Mouse (Mus musculus): ENCODE results near the gene Tango6. TPM values are rescaled to one million over a fixed set of nuclear protein-coding genes. Genes with fewer than 3 reads are reported as not detected.
"Not testable (repeated sequence)": the region's sequence is repeated elsewhere in the genome, so short reads cannot be mapped to it uniquely, and the experiment has no call there.

Gene Tango6
- polyA plus RNA-seq, 1 experiment from 2014 or later, result 9.6 TPM

DNA sequence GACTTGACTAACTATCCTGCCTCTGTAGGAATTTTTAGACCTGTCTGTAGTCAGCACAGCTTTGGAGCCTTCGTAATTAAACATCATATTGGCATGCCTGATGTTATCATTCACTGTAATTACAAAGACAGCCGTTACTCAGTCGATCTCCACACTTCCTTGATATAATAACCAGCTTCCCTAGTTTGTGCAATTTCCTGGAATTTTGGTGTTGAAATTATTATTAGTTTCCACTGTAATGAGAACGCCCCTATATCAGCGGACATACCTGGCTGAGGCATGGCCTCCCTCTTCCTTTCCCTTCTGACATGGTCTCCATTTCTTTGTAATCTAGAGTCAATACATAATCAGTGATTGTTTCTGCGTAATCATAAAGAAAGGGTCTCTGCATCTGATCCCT lies 89.2 kb downstream of the Tango6 start:
- ATAC-seq (replicated peaks; ENCODE audit: low FRiP score) (no peak), DNase-seq (ENCODE audit: low spot score) (no peak)
- Histone ChIP-seq H3K4me2 (no peak overlapping the region), H3K4me1 (replicated peaks; ENCODE audit: control insufficient read depth, insufficient read depth, low read length) (no peaks in the 10 kb centered on the region), H3K9me3 (ENCODE audit: control insufficient read depth, low read length) (no peaks in the 10 kb centered on the region), H3K36me3 (ENCODE audit: control insufficient read depth, insufficient read depth, low read length) (no peaks in the 10 kb centered on the region), H3K27me3 (replicated peaks; ENCODE audit: control insufficient read depth, insufficient read depth, low read length) (no peaks in the 10 kb centered on the region), H3K9ac (ENCODE audit: low read depth, low read length) (no peak overlapping the region), H3K27ac (ENCODE audit: low read depth, low read length) (no peak overlapping the region), H3K4me3 (ENCODE audit: low read depth, low read length) (no peak overlapping the region)
- 82% methylated on average over 6 of the region's 6 CpGs for WGBS

DNA sequence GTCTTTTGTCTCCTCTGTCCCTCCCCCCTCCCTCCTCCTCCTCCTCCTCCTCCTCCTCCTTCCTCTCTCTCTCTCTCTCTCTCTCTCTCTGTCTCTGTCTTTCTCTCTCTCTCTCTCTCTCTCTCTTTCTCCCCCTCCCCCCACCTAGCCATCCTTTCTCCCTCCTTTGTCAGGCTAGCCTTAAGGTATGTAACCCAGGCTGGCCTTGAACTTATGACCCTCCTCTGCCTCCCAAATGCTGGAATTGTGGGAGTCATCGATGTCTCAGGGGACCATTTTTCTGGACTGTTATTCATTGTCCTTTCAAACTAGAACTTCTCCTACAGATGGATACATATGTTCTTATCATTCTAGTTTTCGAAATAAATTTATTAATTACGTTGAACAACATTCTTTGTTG lies 89.6 kb downstream of the Tango6 start:
- 86% methylated on average over 3 of the region's 3 CpGs for WGBS
- no peak overlapping the region for H3K9ac ChIP-seq (ENCODE audit: low read depth, low read length)
- H3K9me3 ChIP-seq (ENCODE audit: control insufficient read depth, low read length), result no peaks in the 10 kb centered on the region
- ATAC-seq (replicated peaks; ENCODE audit: low FRiP score), result no peak
- H3K4me2 ChIP-seq, result no peak overlapping the region
- DNase-seq (ENCODE audit: low spot score), result no peak
- H3K27me3 ChIP-seq (replicated peaks; ENCODE audit: control insufficient read depth, insufficient read depth, low read length), result no peaks in the 10 kb centered on the region
- no peak overlapping the region for H3K27ac ChIP-seq (ENCODE audit: low read depth, low read length)
- no peaks in the 10 kb centered on the region for H3K36me3 ChIP-seq (ENCODE audit: control insufficient read depth, insufficient read depth, low read length)
- no peak overlapping the region for H3K4me3 ChIP-seq (ENCODE audit: low read depth, low read length)
- H3K4me1 ChIP-seq (replicated peaks; ENCODE audit: control insufficient read depth, insufficient read depth, low read length), result no peaks in the 10 kb centered on the region

DNA sequence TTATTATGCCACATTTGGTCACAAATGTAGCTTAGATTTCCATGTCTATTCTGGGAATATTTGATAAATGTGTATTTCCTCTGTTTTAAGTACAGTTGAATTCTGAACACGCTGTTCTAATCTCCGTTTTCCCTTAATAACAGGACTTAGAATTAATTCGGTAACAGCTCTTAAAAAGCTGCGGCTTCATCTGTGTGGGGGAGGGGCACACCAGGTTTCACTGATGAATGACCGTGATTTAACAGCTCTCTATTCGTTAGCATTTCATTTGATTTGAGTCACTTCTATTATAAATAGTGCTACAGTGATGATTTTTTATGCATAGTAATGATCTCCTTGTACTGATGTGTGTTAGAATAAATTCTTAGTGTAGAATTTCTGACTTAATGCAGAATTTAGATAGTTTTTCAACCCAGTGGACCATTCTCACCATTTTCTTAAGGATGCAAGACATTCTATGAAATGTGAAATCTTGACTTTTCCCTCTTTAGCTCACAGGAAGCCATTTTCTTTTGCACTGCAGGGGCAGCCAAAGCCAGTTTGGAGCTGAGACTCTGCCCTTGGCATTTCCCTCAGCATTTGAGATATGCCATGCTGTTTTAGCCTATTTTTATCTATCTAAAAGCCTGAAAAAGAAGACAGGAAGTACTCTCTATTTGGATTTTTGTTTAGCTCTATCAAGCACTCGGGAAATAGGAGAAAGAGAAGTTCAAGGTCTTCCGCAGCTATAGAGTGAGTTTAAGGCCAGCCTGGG lies 91.9 kb downstream of the Tango6 start:
- Histone ChIP-seq H3K4me1 (replicated peaks; ENCODE audit: control insufficient read depth, insufficient read depth, low read length) (no peaks in the 10 kb centered on the region), H3K9me3 (ENCODE audit: control insufficient read depth, low read length) (no peaks in the 10 kb centered on the region), H3K9ac (ENCODE audit: low read depth, low read length) (no peak overlapping the region), H3K4me3 (ENCODE audit: low read depth, low read length) (no peak overlapping the region), H3K36me3 (ENCODE audit: control insufficient read depth, insufficient read depth, low read length) (no peaks in the 10 kb centered on the region), H3K27me3 (replicated peaks; ENCODE audit: control insufficient read depth, insufficient read depth, low read length) (no peaks in the 10 kb centered on the region), H3K27ac (ENCODE audit: low read depth, low read length) (no peak overlapping the region), H3K4me2 (no peak overlapping the region)
- ATAC-seq (replicated peaks; ENCODE audit: low FRiP score), result no peak
- DNase-seq (ENCODE audit: low spot score), result no peak
- WGBS, result 87% methylated on average over 8 of the region's 8 CpGs

DNA sequence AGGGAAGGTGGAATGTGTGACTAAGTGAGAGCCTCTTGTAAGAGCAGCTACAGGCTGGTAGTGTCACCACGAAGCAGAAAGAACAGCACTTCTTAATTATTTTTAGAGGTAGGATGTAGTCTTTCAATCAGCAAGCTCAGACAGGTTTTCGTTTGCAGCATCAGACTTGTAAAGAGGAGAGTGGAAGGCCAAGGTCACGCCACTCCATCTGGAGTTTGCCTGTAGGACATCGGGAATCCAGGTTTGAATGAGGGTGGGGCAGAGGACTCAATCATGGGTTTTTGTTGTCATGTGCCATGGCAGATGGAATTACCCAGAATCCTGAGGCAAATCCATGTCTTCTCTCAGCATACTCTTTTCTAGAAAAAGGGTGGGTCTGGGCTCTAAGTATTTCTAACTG lies 106.8 kb downstream of the Tango6 start:
- Histone ChIP-seq H3K4me3 (ENCODE audit: low read depth, low read length) (no peak overlapping the region), H3K36me3 (ENCODE audit: control insufficient read depth, insufficient read depth, low read length) (no peaks in the 10 kb centered on the region), H3K9ac (ENCODE audit: low read depth, low read length) (no peak overlapping the region), H3K27me3 (replicated peaks; ENCODE audit: control insufficient read depth, insufficient read depth, low read length) (no peaks in the 10 kb centered on the region), H3K9me3 (ENCODE audit: control insufficient read depth, low read length) (no peaks in the 10 kb centered on the region), H3K4me2 (no peak overlapping the region), H3K27ac (ENCODE audit: low read depth, low read length) (no peak overlapping the region), H3K4me1 (replicated peaks; ENCODE audit: control insufficient read depth, insufficient read depth, low read length) (no peaks in the 10 kb centered on the region)
- 77% methylated on average over 4 of the region's 4 CpGs for WGBS
- ATAC-seq (replicated peaks; ENCODE audit: low FRiP score), result no peak
- no peak for DNase-seq (ENCODE audit: low spot score)

DNA sequence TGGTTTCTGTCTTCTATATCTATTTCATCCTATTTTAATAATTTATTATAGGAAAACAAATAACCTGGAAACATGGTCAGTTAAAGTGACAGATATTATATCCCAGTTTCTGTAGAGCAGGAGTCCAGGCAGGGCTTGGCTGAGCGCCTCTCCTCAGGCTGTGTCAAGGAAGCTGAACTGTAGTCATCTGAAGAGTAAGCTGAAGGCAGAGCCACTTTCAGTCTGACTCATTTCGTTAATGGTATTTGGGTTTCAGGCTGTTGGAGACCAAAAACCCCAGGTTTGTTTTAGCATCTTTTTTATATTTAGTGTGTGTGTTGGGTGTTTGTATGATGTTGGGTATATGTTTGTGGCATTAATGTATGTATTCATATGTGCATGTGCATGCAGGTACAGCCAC lies 112.0 kb downstream of the Tango6 start:
- 87% methylated on average over 2 of the region's 2 CpGs for WGBS
- H3K27ac ChIP-seq (ENCODE audit: low read depth, low read length), result no peak overlapping the region
- no peaks in the 10 kb centered on the region for H3K4me1 ChIP-seq (replicated peaks; ENCODE audit: control insufficient read depth, insufficient read depth, low read length)
- ATAC-seq (replicated peaks; ENCODE audit: low FRiP score), result no peak
- DNase-seq (ENCODE audit: low spot score), result no peak
- H3K9me3 ChIP-seq (ENCODE audit: control insufficient read depth, low read length), result no peaks in the 10 kb centered on the region
- H3K27me3 ChIP-seq (replicated peaks; ENCODE audit: control insufficient read depth, insufficient read depth, low read length), result no peaks in the 10 kb centered on the region
- no peak overlapping the region for H3K4me2 ChIP-seq
- H3K4me3 ChIP-seq (ENCODE audit: low read depth, low read length), result no peak overlapping the region
- H3K36me3 ChIP-seq (ENCODE audit: control insufficient read depth, insufficient read depth, low read length), result no peaks in the 10 kb centered on the region
- no peak overlapping the region for H3K9ac ChIP-seq (ENCODE audit: low read depth, low read length)

DNA sequence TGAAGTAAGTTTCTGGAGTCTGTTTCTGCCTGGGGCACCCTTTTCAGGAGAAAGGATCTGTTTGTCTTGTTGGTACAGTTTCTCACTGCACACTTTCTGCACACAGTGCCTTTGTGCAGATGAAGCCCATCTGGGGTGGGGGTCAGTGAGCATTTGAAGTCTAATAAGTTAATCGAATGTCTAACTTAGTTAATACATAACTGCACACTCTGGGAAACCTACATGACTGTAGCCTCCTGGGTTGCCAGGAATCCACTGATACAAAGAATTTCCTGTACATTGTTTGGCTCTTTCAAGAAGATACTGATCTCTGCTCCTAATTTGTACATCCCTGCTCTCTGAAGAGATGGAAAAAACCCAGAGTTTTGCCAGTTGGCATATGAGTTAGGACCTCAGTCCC lies 117.0 kb downstream of the Tango6 start:
- Histone ChIP-seq H3K9me3 (ENCODE audit: control insufficient read depth, low read length) (no peaks in the 10 kb centered on the region), H3K27me3 (replicated peaks; ENCODE audit: control insufficient read depth, insufficient read depth, low read length) (no peaks in the 10 kb centered on the region), H3K4me1 (replicated peaks; ENCODE audit: control insufficient read depth, insufficient read depth, low read length) (no peaks in the 10 kb centered on the region), H3K4me2 (no peak overlapping the region), H3K27ac (ENCODE audit: low read depth, low read length) (no peak overlapping the region), H3K36me3 (ENCODE audit: control insufficient read depth, insufficient read depth, low read length) (no peaks in the 10 kb centered on the region), H3K4me3 (ENCODE audit: low read depth, low read length) (no peak overlapping the region), H3K9ac (ENCODE audit: low read depth, low read length) (no peak overlapping the region)
- WGBS, result 74% methylated on average over 1 of the region's 1 CpGs
- DNase-seq (ENCODE audit: low spot score), result no peak
- no peak for ATAC-seq (replicated peaks; ENCODE audit: low FRiP score)

DNA sequence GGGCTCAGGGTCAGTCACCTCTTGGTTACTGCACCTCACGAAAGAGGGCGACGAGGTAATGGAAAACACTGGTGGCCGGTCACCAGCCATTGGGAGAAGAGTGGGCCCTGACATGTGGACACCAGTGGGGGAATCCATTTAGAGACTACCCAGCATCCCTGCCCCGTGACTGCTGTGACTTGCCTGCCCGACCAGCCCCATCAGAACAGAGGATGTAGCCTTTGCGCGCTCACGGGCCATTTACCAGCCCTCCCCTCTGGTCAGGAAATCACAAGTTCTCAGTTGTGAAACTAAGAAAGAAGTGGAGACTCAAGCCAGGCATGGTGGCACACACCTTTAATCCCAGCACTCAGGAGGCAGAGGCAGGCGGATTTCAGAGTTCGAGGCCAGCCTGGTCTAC lies 118.4 kb downstream of the Tango6 start:
- Histone ChIP-seq H3K27ac (ENCODE audit: low read depth, low read length) (no peak overlapping the region), H3K27me3 (replicated peaks; ENCODE audit: control insufficient read depth, insufficient read depth, low read length) (no peaks in the 10 kb centered on the region), H3K36me3 (ENCODE audit: control insufficient read depth, insufficient read depth, low read length) (no peaks in the 10 kb centered on the region), H3K4me3 (ENCODE audit: low read depth, low read length) (no peak overlapping the region), H3K9ac (ENCODE audit: low read depth, low read length) (no peak overlapping the region), H3K4me1 (replicated peaks; ENCODE audit: control insufficient read depth, insufficient read depth, low read length) (no peaks in the 10 kb centered on the region), H3K4me2 (no peak overlapping the region), H3K9me3 (ENCODE audit: control insufficient read depth, low read length) (no peaks in the 10 kb centered on the region; the same call in 1 of the 2 replicates)
- WGBS, result 90% methylated on average over 11 of the region's 11 CpGs
- DNase-seq (ENCODE audit: low spot score) (no peak), ATAC-seq (replicated peaks; ENCODE audit: low FRiP score) (no peak)

DNA sequence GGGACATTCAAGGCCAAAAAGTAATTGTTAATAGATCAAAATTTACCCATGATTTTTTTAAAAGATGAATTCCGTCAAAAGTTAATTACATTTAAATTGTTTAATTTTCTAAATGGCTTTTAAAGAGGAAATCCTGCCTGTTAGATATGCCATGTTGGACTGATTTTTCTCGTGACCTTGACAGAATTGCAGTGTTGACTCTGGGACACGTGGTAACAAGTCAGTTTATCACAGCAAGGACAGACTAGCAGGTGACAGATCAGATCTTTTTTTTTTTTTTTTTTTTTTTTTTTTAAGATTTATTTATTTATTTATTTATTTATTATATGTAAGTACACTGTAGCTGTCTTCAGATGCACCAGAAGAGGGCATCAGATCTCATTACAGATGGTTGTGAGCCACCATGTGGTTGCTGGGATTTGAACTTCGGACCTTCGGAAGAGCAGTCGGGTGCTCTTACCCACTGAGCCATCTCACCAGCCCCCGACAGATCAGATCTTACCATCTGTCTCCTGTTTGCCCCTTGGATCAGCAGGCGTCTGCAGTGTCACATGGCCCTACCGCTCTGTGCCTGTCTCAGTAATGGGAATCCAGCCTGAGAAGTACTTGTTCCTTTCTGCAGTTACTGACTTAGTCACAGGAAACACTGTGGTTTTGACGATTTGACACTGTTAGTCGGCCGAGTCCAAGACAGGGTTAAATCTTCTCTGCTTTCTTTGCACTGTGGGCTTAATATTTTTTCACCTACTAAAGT lies 119.7 kb downstream of the Tango6 start:
- H3K4me3 ChIP-seq (ENCODE audit: low read depth, low read length); H3K27ac ChIP-seq (ENCODE audit: low read depth, low read length); H3K9ac ChIP-seq (ENCODE audit: low read depth, low read length); ATAC-seq (replicated peaks; ENCODE audit: low FRiP score); H3K36me3 ChIP-seq (ENCODE audit: control insufficient read depth, insufficient read depth, low read length); DNase-seq (ENCODE audit: low spot score); H3K27me3 ChIP-seq (replicated peaks; ENCODE audit: control insufficient read depth, insufficient read depth, low read length); H3K9me3 ChIP-seq (ENCODE audit: control insufficient read depth, low read length); H3K4me2 ChIP-seq; H3K4me1 ChIP-seq (replicated peaks; ENCODE audit: control insufficient read depth, insufficient read depth, low read length): not testable (repeated sequence)
- 44% methylated on average over 12 of the region's 12 CpGs for WGBS

DNA sequence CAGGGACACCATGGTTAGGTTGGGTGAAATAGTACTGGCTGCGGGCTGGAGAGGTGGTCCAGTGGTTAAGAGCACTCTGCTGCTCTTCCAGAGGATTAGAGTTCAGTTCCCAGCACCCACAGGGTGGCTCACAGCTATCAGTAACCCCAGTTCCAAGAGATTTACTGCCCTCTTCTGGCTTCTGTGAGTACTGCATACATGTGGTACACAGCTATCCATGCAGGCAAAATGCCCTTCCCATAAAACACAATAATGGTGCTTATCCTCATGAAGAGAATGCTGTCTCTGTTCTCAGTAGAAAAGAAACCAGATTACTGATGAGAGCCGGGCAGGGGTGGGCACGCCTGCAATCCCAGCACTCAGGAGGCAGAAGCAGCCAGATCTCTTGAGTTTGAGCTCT lies 123.0 kb downstream of the Tango6 start:
- no peaks in the 10 kb centered on the region for H3K4me1 ChIP-seq (replicated peaks; ENCODE audit: control insufficient read depth, insufficient read depth, low read length)
- 94% methylated on average over 3 of the region's 3 CpGs for WGBS
- no peak for ATAC-seq (replicated peaks; ENCODE audit: low FRiP score)

More for the DNA sequence above, 123.0 kb downstream of the Tango6 start:
- H3K4me3 ChIP-seq (ENCODE audit: low read depth, low read length), result no peak overlapping the region
- no peak overlapping the region for H3K27ac ChIP-seq (ENCODE audit: low read depth, low read length)
- H3K9ac ChIP-seq (ENCODE audit: low read depth, low read length), result no peak overlapping the region
- no peaks in the 10 kb centered on the region for H3K36me3 ChIP-seq (ENCODE audit: control insufficient read depth, insufficient read depth, low read length)
- no peak for DNase-seq (ENCODE audit: low spot score)
- H3K9me3 ChIP-seq (ENCODE audit: control insufficient read depth, low read length), result no peaks in the 10 kb centered on the region; the same call in 1 of the 2 replicates
- no peaks in the 10 kb centered on the region for H3K27me3 ChIP-seq (replicated peaks; ENCODE audit: control insufficient read depth, insufficient read depth, low read length)
- H3K4me2 ChIP-seq, result no peak overlapping the region

All from liver, embryonic 11.5 days (tissue).